Mouse (Mus musculus): ENCODE measurements at regions not wholly inside any gene's neighbourhood (a gene's known extent, or its start where the extent isn't known, plus 50 kb on each side); places are given as distances from the start of the nearest gene placed in this dataset.

- WGBS, result 48% methylated on average over 16 of the region's 16 CpGs
- Histone ChIP-seq H3K9ac (no peak overlapping the region), H3K36me3 (no peaks in the 10 kb centered on the region), H3K4me2 (no peak overlapping the region), H3K27ac (no peak overlapping the region), H3K4me1 (no peaks in the 10 kb centered on the region), H3K27me3 (replicated peaks) (no peaks in the 10 kb centered on the region), H3K9me3 (no peaks in the 10 kb centered on the region), H3K4me3 (replicated peaks) (no peak overlapping the region)
- ATAC-seq (ENCODE audit: insufficient read depth, low FRiP score, low read depth), result no peak
Measured at GRCm38 (mm10) chr4:26766235-26767228, 419.8 kb upstream of the Manea start.

GRCm38 (mm10) chr4:26740815-26741214 lies 394.1 kb upstream of the Manea start:
- H3K4me2 ChIP-seq, result no peak overlapping the region
- H3K36me3 ChIP-seq, result no peaks in the 10 kb centered on the region
- H3K4me1 ChIP-seq, result no peaks in the 10 kb centered on the region
- no peaks in the 10 kb centered on the region for H3K9me3 ChIP-seq
- 75% methylated on average over 3 of the region's 3 CpGs for WGBS
- H3K9ac ChIP-seq, result no peak overlapping the region
- ATAC-seq (ENCODE audit: insufficient read depth, low FRiP score, low read depth), result no peak
- no peak overlapping the region for H3K4me3 ChIP-seq (replicated peaks)
- no peak overlapping the region for H3K27ac ChIP-seq
- no peaks in the 10 kb centered on the region for H3K27me3 ChIP-seq (replicated peaks)

- WGBS, result 71% methylated on average over 3 of the region's 3 CpGs
- H3K4me2 ChIP-seq, result no peak overlapping the region
- H3K27me3 ChIP-seq (replicated peaks), result no peaks in the 10 kb centered on the region
- H3K36me3 ChIP-seq, result no peaks in the 10 kb centered on the region
- no peaks in the 10 kb centered on the region for H3K9me3 ChIP-seq
- no peak overlapping the region for H3K9ac ChIP-seq
- H3K4me3 ChIP-seq (replicated peaks), result no peak overlapping the region
- no peak overlapping the region for H3K27ac ChIP-seq
- H3K4me1 ChIP-seq, result no peaks in the 10 kb centered on the region
- no peak for ATAC-seq (ENCODE audit: insufficient read depth, low FRiP score, low read depth)
Measured at GRCm38 (mm10) chr4:26736381-26736780, 389.7 kb upstream of the Manea start.

GRCm38 (mm10) chr4:26714437-26714836 lies 367.7 kb upstream of the Manea start:
- Histone ChIP-seq H3K36me3 (no peaks in the 10 kb centered on the region), H3K9me3 (no peaks in the 10 kb centered on the region), H3K4me1 (no peaks in the 10 kb centered on the region), H3K27ac (no peak overlapping the region), H3K4me3 (replicated peaks) (no peak overlapping the region), H3K4me2 (no peak overlapping the region), H3K9ac (no peak overlapping the region), H3K27me3 (replicated peaks) (no peaks in the 10 kb centered on the region)
- no peak for ATAC-seq (ENCODE audit: insufficient read depth, low FRiP score, low read depth)
- 68% methylated on average over 3 of the region's 3 CpGs for WGBS

- 51% methylated on average over 1 of the region's 1 CpGs for WGBS
- H3K4me2 ChIP-seq, result no peak overlapping the region
- no peaks in the 10 kb centered on the region for H3K4me1 ChIP-seq
- no peak overlapping the region for H3K9ac ChIP-seq
- no peaks in the 10 kb centered on the region for H3K27me3 ChIP-seq (replicated peaks)
- no peaks in the 10 kb centered on the region for H3K36me3 ChIP-seq
- ATAC-seq (ENCODE audit: insufficient read depth, low FRiP score, low read depth), result no peak
- no peak overlapping the region for H3K4me3 ChIP-seq (replicated peaks)
- no peaks in the 10 kb centered on the region for H3K9me3 ChIP-seq
- no peak overlapping the region for H3K27ac ChIP-seq
Measured at GRCm38 (mm10) chr4:26709964-26710363, 363.3 kb upstream of the Manea start.

- WGBS, result 50% methylated on average over 3 of the region's 3 CpGs
- no peak overlapping the region for H3K27ac ChIP-seq
- no peak overlapping the region for H3K4me2 ChIP-seq
- no peaks in the 10 kb centered on the region for H3K36me3 ChIP-seq
- no peak for ATAC-seq (ENCODE audit: insufficient read depth, low FRiP score, low read depth)
- H3K4me1 ChIP-seq, result no peaks in the 10 kb centered on the region
- no peaks in the 10 kb centered on the region for H3K9me3 ChIP-seq
- no peak overlapping the region for H3K9ac ChIP-seq
- H3K27me3 ChIP-seq (replicated peaks), result no peaks in the 10 kb centered on the region
- H3K4me3 ChIP-seq (replicated peaks), result no peak overlapping the region
Measured at GRCm38 (mm10) chr4:26695964-26696363, 349.3 kb upstream of the Manea start.
